Mouse (Mus musculus) lung, adult 2 months (tissue): Measurements from ENCODE around the gene Gse1.

Experiments
- CTCF ChIP-seq: fragments of 200-500 bp; IDR thresholded peaks from 2 replicates; pipeline ENCODE4 v1.5.1; 2011; ENCODE audit warnings: mild to moderate bottlenecking, low read length, control low read depth; ENCODE audit not compliant: insufficient read depth
- POLR2A ChIP-seq: fragments of 200-500 bp; IDR thresholded peaks from 2 replicates; pipeline ENCODE4 v1.6.1; 2011; ENCODE audit warnings: low read depth, mild to moderate bottlenecking, control low read depth, low read length, borderline replicate concordance; ENCODE audit errors: extremely low read depth

GRCm38 (mm10) chr8:120460375-120460774 lies 232.1 kb downstream of the Gse1 start:
- no peak for TF ChIP-seq CTCF
- TF ChIP-seq POLR2A, result no peak
